Mouse (Mus musculus) megakaryocyte, embryonic 14.5 days (primary cell): Measurements from ENCODE around the gene Pde6h. TPM values are rescaled to one million over a fixed set of nuclear protein-coding genes. Genes with fewer than 3 reads are reported as not detected.

Experiments used
- H3K27me3 ChIP-seq: replicated peaks from 2 replicates; pipeline ENCODE3; 2012; ENCODE audit warnings: inconsistent platforms
- H3K36me3 ChIP-seq: replicated peaks from 2 replicates; pipeline ENCODE3; 2012; ENCODE audit warnings: low read length, inconsistent platforms, mixed read lengths
- H3K4me1 ChIP-seq: 2 replicates; pipeline ENCODE4 v1.6.1; 2012; ENCODE audit warnings: inconsistent platforms
- H3K4me3 ChIP-seq: replicated peaks from 2 replicates; pipeline ENCODE3; 2012; ENCODE audit warnings: moderate library complexity, mild to moderate bottlenecking, inconsistent platforms
- H3K9me3 ChIP-seq: 2 replicates; pipeline ENCODE4 v1.6.1; 2012; ENCODE audit warnings: inconsistent platforms
- FLI1 ChIP-seq: IDR thresholded peaks from 2 replicates; pipeline ENCODE4 v1.6.1; 2012; ENCODE audit warnings: low read length, inconsistent platforms, mixed read lengths
- GATA1 ChIP-seq: IDR thresholded peaks from 3 replicates; pipeline ENCODE4 v1.6.1; 2012; ENCODE audit warnings: mixed read lengths, low read length, inconsistent platforms, borderline replicate concordance
- polyA plus RNA-seq: library from polyadenylated mRNA; stranded (reverse); fragments of >175 nt; gene quantifications from 2 replicates; pipeline ENCODE4 v1.2.3, GENCODE M21; 2012; ENCODE audit warnings: low replicate concordance; ENCODE audit not compliant: insufficient read depth

The Pde6h gene
- polyA plus RNA-seq, 1 experiment: 0.06 TPM

DNA sequence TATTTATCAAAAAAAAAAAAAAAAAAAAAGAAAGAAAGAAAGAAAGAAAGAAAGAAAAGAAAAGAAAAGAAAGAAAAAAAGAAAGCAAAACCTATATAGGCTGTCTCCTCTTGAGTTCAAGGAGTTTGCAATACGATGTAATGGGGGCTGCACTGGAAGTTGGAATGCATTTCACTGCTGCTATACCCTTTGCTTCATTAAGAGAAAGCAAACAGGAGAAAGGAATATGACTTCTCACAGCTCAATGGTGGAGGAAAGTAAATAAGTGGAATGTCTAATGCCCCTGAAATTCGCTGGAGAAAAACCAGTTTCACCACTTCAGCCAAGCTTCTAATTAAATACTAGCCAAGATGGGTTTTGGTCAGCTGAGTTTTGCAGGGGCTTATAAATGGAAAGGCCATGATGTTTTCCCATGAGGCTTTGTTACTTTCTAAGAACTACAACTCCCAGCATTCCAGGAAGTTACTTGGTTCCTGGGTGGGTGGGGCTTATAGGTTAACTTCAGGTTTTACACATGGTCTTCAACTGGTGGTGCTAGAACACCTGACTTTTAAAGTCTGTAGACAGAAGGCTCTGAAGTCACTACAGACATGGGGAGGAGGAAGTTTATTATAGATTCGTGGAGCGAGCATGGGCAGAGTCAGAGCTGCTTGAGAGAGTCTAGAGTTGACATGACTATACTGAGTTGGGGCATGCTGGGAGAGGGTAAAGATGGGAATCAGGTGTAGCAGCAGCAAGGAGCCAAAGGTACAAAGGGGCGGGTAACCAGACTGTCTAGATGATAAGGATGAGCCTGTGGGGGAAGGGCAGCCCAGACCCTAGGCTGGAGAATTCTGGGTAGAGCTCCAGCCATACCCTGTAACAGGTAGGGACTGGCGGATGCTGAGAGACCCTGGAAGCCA, 77.9 kb downstream of the Pde6h start:
- peaks cover 35% of the 10 kb centered on the region for H3K9me3 ChIP-seq
- no peaks in the 10 kb centered on the region for H3K36me3 ChIP-seq
- no peaks in the 10 kb centered on the region for H3K27me3 ChIP-seq
- H3K4me1 ChIP-seq: no peaks in the 10 kb centered on the region; the same call in 1 of the 2 replicates
- TF ChIP-seq GATA1: no peak
- no peak for TF ChIP-seq FLI1
- H3K4me3 ChIP-seq: no peak overlapping the region

DNA sequence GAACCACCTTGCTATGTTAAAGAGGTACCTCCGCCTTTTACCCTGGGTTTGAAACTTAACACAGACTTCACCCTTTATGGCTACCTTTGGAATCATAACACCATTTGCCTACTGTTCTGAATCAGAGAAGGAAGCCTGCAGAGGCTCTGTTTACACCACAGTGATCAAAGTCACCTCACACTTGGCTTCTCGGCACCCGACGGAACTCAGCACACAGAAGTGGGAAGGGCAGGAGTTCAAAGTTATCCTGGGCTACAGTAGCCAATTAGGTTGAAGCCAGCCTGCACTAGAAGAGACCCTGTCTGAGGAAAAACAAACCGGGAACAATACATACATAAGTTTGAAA, 78.5 kb downstream of the Pde6h start:
- Histone ChIP-seq H3K4me1 (no peaks in the 10 kb centered on the region; the same call in 1 of the 2 replicates), H3K36me3 (no peaks in the 10 kb centered on the region), H3K27me3 (no peaks in the 10 kb centered on the region), H3K4me3 (no peak overlapping the region), H3K9me3 (peaks cover 35% of the 10 kb centered on the region)
- TF ChIP-seq FLI1: no peak
- no peak for TF ChIP-seq GATA1

DNA sequence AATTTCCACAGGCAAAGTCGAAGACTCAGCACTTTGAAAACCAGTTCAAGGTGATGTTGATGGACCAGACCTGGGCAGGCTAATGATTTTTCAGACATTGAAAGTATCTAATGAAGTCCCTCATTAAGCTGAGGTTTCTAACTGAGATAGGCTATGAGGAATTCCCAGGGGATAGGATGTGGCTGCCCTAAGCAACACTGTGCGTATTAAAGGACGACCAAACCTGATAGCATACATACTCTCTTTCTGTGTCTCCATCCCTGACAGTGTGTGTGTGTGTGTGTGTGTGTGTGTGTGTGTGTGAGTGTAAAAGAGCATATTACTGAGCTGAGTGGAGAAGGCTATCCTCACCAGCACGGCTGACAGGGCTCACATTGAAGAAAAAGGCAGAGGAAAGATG, 80.7 kb downstream of the Pde6h start:
- TF ChIP-seq FLI1 (no peak), GATA1 (no peak)

DNA sequence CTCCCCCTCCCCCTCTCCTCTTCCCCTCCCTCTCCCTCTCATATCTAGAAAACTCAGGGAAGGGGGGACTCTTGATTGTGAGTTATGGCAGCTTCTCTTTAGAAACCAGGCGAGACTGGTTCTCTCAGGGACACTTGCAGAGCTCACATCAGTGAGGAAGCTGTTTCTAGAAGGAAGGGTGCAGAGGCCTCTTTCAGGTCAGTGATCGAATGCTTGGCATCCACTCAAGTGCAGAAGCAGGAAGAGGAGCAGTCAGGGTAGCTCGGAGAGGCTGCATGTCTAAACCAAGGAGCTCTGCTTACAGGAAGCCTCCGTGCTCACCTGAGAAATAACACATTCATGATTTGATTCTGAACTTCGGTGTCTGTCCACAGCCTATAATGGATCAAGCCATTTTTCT, 87.6 kb downstream of the Pde6h start:
- Histone ChIP-seq H3K27me3 (no peaks in the 10 kb centered on the region), H3K4me3 (no peak overlapping the region), H3K4me1 (no peaks in the 10 kb centered on the region), H3K9me3 (0 out of 2 replicates have a peak, but pooled peaks cover 2% of the 10 kb centered on the region), H3K36me3 (no peaks in the 10 kb centered on the region)
- TF ChIP-seq GATA1: no peak
- no peak for TF ChIP-seq FLI1

More for the DNA sequence above, 80.7 kb downstream of the Pde6h start:
- Histone ChIP-seq H3K4me3 (no peak overlapping the region), H3K4me1 (no peaks in the 10 kb centered on the region; the same call in 1 of the 2 replicates), H3K27me3 (no peaks in the 10 kb centered on the region), H3K36me3 (no peaks in the 10 kb centered on the region), H3K9me3 (peaks cover 26% of the 10 kb centered on the region)

DNA sequence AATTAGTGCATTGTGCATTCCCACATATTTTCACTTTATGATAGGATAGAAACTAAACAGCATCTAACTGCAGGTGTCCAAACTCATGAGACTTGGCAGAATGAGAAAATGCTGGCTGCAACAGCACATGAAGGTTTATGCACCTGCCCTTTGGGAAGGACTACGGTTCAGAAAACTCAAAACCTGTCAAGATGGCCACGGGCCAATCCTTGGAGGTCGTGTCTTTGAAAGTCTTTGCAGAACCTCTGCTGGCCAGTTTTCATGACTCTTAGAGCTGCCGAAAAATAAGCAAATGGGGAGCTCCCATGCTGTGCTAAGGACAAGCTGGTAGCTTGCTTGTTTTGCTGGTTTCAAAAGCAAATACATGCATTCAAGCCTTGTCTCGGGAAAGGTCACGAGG, 90.7 kb downstream of the Pde6h start:
- Histone ChIP-seq H3K27me3 (no peaks in the 10 kb centered on the region), H3K4me1 (no peaks in the 10 kb centered on the region), H3K36me3 (no peaks in the 10 kb centered on the region), H3K4me3 (no peak overlapping the region), H3K9me3 (0 out of 2 replicates have a peak, but pooled peaks cover 2% of the 10 kb centered on the region)
- TF ChIP-seq GATA1: no peak
- no peak for TF ChIP-seq FLI1

DNA sequence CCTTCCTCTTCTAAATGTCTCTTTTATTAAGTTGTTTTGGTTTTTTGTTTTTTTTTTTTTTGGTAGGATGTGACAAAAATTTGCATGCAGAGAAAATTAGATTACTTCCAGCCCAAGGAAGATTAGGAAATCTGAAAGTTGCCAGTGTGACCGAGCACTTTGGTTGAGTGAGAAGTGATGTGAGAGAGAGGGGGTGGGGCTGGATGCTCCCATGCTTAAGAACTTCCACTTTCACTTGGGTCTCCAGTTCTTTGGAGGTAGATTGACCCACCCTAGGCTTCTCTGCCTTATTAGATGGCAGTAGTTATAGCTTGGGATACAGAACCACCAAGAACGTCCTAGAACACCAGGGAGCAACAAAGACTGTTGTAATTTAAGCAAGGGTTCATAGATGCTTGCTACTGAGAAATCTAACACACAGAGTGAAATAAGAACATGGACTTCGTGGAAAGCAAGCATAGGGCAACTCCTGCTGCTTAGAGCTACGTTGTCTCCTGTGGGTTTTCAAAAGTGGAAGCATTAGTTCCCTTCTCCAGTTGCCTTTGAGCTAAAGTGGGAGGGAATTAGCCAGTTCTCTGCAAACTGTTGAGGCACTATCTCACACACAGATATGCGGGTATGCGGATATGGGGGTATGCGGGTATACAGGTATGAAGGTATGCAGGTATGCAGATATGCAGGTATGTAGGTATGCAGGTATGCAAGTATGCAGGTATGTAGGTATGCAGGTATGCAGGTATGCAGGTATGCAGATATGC, 93.8 kb downstream of the Pde6h start:
- Histone ChIP-seq H3K4me1 (no peaks in the 10 kb centered on the region), H3K4me3 (no peak overlapping the region), H3K9me3 (0 out of 2 replicates have a peak, but pooled peaks cover under 1% of the 10 kb centered on the region), H3K27me3 (no peaks in the 10 kb centered on the region), H3K36me3 (no peaks in the 10 kb centered on the region)
- TF ChIP-seq GATA1 (no peak), FLI1 (no peak)

Other genes starting within 250 kb of the Pde6h start
- gene Gucy2c, start 142.1 kb upstream of the Pde6h start, polyA plus RNA-seq: not detected in 2 replicates
- gene Hist4h4, start 119.4 kb upstream of the Pde6h start, polyA plus RNA-seq: 3.5 and 6.7 TPM in 2 replicates
- gene H2afj, start 115.6 kb upstream of the Pde6h start, polyA plus RNA-seq: 439 and 1,079 TPM in 2 replicates
- 1.5 and 5.6 TPM in 2 replicates for gene BC049715, start 96.2 kb upstream of the Pde6h start, polyA plus RNA-seq
- 145 and 321 TPM in 2 replicates for gene Wbp11, start 95.6 kb upstream of the Pde6h start, polyA plus RNA-seq
- gene Smco3, start 88.4 kb upstream of the Pde6h start, polyA plus RNA-seq: not detected in 2 replicates
- 0.32 TPM in 1 of 2 replicates, not detected in the other for gene Art4, start 66.1 kb upstream of the Pde6h start, polyA plus RNA-seq
- not detected in 2 replicates for gene Mgp, start 48.0 kb upstream of the Pde6h start, polyA plus RNA-seq
- gene Erp27, start 1.7 kb upstream of the Pde6h start, polyA plus RNA-seq: not detected in 2 replicates
- gene Arhgdib, start 18.1 kb downstream of the Pde6h start, polyA plus RNA-seq: 310 and 435 TPM in 2 replicates
- gene Rerg, start 246.7 kb downstream of the Pde6h start, polyA plus RNA-seq: not detected in 2 replicates